Mouse (Mus musculus) right cerebral cortex, adult 2 months (tissue): Measurements from ENCODE around the gene Morn5.
A peak's percentile ranks its signal among the peaks of the same experiment; 100 is the strongest.

Source experiments
- DNase-seq, 2 experiments: peaks; one replicate each; pipeline ENCODE4 v3.0.0; 2021 to 2022; ENCODE audit warnings: low spot score in 2 of 2

The Morn5 gene

DNA sequence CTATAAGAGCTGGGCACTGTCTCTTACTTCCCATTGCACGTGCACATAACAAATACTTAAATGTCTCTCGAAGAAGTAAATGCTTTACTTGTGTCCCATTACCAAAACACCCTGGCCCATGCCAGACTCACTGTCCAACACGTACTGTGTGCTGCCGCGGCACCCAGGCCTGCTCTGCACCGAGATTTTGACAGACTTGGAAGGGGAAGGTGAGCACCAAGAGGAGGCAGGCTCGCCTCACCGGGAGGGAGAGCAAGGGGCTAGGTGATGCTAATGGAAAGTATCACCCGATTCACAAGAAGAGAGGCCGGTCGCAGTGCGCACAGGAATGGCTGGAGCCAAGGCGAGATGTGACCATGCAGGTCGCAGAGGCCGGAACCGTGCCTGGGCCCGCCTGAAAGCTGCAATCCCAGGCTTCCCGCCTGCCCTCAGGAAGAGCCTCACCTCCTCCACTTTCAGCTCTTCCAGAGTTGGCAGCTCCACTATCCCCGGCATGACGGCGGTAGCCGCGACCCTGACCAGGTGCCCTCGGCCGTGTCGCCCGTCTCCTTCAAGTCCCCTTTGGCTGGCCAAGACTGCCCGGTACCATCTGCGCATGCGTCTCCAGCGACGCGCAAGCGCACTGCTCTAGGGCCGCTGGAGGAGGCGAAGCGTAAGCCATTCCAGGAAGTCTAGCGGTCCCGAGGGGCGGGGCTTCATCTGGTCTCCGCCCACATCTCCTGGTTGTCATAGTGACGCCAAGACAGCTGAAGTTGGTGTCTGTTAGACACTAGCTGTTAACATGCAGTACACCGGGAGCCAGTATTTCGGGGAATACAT lies at the start of gene Morn5, which contains the start of gene Ndufa8:
TSS of gene Morn5 (plus strand) at position 711 of the 819 bp plus-strand sequence.
TSS of gene Ndufa8 (minus strand) at position 659 of the 819 bp plus-strand sequence.
- peak; percentile 98 to 99 for DNase-seq

GRCm38 (mm10) chr2:36000390-36000789 lies 48.9 kb upstream of the Morn5 start:
- no peak for DNase-seq

DNA sequence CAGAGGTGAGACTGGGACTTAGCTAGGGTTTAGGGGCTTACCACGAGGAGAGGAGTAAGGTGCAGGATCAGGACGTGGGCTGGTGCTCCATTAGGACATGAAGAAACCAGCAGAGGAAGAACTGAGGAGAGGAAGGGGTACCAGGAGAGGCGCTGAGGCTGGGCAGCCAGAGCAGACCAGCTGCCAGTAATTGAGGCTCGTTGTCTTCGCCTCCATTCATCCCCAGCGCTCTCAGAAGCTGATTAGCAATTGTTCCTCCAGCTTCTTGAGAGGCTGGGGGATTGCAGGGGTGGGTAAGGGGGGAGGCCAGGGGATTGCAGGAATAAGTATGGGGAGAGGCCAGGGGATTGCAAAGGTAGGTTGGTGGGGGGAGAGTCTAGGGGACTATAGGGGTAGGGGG lies 47.1 kb upstream of the Morn5 start:
- DNase-seq, result no peak

GRCm38 (mm10) chr2:36008071-36008470 lies 41.2 kb upstream of the Morn5 start:
- peak in 1 of 2 experiments; percentile 63 for DNase-seq

DNA sequence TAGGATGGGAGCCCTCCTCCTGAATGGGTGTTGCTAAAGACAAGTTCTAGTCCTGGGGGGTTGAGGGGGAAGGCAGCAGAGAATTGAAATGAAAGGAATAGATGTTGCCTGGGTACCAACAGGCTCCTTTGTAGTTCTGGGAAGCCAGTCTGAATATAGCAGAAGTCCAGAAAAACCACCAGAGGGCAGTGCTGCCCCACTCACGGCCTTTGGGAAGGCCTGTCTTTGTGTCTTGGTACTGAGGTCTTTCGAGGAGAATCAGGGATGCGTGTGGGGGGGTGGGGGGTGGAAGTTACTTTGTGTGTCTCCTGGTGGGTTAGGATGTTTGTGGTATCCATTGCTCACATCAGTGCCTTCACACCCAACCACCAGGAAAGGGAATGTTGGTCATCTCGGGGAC lies 39.9 kb upstream of the Morn5 start:
- peak; percentile 48 to 74 for DNase-seq

DNA sequence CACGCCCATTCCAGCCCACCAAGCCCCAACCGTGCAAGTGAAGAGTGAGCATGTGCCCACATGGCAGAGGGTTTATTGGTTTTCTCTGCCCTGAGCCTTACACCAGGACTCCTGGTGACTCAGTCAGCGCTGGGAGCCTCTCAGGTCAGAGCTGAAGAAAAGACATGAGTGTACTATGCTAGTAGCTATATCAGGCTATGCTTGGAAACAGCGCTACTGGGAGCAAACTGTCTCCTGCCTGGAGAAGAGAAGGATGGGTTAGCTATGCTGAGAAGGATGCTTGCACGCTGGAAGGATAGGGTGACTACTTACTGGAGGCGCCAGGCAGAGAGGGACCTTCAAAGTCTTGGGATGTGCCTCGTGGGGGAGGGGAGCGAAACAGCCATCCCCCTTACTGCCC lies 38.7 kb upstream of the Morn5 start:
- DNase-seq, result no peak

GRCm38 (mm10) chr2:36011331-36011825 lies 37.9 kb upstream of the Morn5 start:
- peak; percentile 48 to 52 for DNase-seq

DNA sequence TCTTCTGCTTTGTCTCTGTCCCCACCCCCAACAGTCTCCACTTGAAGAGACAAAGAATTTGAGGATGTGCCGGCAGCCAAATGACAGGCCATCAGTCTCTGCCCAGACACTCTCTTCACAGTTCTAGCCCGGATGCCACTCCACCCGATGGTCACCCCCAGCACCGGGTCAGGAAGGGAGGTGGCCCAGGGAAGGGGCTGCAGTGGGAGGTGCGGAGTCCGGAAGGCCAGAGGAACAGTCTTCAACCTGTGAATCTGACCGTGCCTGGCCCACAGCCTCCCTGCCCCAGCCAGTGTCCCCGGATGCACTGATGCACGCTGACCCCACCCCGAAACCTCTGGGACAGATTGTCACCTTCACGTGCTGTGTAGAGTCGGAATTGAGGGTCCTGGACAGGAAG lies 36.2 kb upstream of the Morn5 start:
- DNase-seq, result no peak

DNA sequence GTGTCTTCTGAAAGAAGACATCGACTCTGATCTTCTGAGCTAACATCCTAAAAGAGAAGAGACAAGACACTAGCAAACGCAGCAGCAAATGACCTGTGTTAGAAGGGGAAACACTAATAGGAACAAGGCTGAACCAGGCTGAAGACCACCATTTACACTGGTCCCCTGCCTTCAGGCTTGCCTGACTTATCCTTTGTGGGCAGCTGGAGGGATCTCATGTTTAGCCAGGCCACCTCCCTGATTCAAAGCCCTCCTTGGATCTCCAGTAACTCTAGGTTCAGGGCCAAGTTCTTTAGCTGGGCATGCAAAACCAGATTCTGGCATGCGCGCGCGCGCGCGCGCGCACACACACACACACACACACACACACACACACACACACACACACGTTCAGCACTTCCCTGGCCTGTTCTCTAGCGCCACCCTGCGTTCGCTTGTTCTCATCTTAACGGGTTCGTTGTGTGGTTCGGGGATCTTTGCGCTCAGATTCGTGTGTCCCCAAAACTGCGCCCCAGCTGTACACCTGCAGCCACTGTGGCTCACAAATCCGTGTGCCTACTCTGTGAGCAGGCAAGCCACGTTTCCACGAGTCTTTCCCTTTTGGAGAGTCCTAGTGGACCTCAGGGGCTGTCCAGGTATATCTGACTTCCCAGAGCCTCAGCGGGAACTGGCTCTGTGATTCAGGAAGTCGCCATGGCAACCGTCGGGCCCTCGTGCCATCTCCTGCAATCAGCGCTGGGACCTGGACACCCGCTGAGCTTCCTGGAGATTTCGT lies 27.7 kb upstream of the Morn5 start:
- peak; percentile 89 to 90 for DNase-seq

DNA sequence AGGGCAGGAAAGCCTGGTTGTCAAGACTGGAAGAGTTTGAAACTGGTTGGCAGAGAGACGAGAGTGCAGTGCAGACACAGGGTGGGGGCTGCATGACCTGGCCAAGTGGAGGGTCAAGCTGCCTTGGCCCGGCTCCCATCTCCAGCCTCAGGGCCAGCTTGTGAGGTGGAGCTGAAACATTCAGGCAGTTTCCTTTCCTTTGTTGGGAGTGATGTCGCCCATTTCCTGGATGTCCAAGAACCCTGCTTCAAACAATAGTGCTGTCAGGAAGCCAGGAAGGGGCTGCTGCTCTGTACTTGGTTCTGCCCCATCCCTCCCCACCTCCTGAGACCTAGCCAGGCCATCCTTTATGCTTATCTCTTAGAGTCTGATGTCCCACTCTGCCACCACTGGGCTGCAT lies 26.0 kb upstream of the Morn5 start:
- no peak for DNase-seq

DNA sequence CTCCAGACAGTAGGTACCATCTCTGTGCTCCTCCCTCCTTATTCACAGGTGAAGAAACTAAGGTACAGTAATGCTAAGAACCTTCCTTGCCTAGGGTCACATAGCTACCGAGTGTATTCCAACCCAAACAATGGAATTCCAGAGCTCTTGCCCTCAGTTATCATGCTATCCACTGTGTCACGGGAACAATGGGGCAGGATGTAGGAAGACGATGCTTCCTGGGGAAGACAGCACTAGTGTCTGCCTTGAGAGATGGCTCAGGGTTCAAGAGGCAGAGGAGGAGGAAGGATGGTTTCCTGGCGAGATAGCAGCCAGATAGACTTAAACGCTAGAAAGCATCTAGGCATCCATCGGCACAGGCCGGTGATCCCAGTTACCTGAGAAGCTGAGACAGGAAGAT lies 16.4 kb upstream of the Morn5 start:
- DNase-seq, result no peak

GRCm38 (mm10) chr2:36033966-36034365 lies 15.3 kb upstream of the Morn5 start:
- DNase-seq, result no peak

DNA sequence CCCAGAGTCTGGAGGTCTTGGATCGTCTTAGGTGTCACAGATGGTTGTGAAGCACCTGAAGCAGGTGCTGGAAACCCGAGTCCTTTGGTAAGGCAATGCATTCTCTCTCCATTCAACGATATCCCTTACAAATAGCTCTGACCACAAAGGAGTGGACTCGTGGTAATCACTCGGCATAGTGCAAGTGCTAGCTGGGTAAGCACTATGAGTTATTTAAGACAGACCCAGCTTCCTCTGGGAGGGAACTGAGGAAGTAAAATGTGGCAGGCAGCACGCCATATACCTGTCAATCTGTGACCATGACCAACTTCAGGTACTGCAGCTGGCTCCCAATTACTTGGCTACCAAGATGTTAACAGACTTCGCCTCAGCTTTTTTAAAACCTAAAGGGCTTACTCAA lies 14.4 kb upstream of the Morn5 start:
- no peak for DNase-seq

DNA sequence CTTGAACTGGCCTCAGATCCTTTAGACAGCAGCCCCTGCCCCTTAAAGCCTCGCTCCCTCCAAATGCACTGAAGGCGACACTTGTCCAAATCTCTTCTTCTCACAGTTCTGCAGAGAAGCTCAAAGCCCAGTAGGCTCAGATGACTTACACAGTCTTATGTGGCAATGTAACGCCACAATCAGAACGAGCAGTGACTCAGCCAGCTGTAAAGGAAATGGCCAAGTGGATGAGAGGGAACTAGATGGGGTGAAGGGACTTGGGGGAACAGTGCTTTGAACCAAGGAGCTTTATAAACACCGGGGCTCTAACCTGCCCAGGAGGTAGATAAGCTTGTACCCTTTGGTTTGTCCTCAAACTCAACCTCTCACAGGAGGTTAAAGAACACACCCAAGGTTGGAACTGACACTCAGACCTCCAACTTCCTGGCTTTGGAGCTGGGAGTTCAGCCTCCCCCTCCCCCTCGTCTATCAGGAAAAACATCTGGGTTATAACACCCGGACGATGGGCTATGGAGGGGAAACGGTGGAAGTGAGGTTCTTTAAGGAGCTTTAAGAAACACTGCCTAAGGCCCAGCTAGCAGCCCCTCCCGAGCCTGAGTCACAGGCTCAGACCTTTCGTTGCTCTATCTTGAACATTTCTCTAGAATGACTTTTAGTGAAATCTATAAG lies 13.7 kb upstream of the Morn5 start:
- no peak for DNase-seq

DNA sequence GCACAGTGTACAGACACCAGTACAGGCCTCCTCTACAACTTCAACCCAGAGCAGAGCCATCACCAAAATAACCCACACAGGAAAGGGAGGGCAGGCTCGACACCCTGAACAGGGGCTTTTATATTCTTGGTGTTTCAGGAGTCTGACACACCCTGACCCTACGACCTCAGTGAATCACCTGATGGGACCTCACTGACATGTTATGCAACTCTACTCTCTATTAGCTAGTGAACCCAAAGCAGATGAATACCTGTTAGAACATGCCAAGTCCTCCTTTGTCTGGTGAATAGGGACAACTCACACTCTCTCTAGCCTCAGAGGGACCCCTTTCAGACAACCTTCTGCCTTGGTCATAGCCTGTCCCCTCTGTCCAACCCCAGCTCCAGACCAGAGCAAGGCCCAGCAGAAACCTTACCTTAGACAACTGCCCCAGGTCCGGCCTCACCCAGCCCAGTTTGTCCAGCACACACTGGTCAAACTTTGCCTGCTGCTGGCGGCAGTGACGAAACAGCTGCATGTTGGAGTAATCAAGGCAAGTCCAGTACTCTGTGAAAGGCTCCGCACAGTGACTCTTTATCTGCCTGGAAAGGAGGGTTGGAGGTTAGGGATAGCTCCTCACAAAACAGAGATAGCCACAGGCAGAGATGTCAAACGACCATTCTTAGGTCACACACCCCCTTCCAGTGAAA lies 9.8 kb upstream of the Morn5 start:
- no peak for DNase-seq

DNA sequence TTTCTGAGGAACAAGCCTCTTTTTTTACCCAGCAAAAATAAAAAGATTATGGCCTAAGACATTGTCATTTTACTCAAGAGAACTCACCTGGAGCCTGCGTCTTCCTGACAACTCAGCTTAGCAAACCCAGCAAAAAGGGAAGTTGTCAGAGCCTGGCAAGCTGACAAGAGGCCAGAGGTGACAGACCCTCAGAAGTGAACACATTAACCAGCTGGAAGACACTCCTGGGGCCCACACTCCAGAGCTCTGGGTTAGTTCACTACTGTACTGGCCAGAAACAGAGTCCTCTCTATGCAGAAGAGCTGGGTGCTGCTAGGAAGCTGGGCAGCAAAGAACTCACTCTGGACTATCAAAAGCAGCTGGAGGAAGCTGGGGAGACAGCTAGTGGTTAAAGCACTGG lies 8.4 kb upstream of the Morn5 start:
- DNase-seq, result no peak

GRCm38 (mm10) chr2:36048164-36048563 lies 1.1 kb upstream of the Morn5 start:
- no peak for DNase-seq

- no peak for DNase-seq
Observed at GRCm38 (mm10) chr2:36049567-36049954, 303 bp downstream of the Morn5 start.

DNA sequence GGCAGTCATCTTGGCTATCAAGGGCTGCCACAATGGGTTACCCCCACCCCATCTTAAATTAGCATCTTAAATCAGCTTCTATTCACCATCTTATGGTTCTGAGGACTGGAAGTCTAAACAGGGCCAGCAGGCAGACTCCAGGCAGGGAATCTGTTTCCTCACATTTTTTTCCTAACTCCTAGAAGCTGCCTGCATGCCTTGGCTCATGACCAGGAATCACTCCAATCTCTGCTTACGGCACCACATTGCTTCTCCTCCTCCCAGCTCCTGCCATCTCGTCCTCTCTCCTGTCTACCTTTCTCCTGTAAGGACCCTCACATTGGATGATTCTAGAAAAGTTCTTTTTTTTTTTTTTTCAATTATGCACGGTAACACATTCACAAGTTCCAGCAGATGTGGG lies 4.0 kb downstream of the Morn5 start:
- peak; percentile 13 to 18 for DNase-seq

- no peak for DNase-seq
Observed at GRCm38 (mm10) chr2:36056248-36056647, 7.0 kb downstream of the Morn5 start.

DNA sequence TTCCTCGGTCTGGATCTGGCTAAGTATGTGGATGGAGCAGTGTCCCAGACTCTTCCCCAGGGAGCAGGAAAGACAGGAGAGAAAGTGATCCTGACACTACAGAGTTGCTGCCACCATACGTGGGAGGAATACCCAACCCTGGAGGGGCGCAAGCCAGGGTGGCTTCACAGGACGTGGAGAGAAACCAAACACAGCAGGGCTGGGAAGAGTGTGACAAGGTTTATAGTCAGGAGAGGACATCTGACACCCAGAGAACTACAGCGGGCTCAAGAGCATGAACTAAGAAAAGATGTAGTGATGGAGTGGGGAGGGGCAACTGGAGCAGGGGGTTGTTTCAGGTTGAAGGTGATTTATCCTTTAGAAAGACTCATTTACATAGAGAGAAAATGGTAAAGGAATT lies 12.2 kb downstream of the Morn5 start:
- DNase-seq, result no peak

- no peak for DNase-seq
Observed at GRCm38 (mm10) chr2:36067132-36067531, 17.9 kb downstream of the Morn5 start.
